Mouse (Mus musculus) lung, postnatal 10 days (tissue): Measurements from ENCODE around the gene Ndufv1.
"Not testable (repeated sequence)": the region's sequence is repeated elsewhere in the genome, so short reads cannot be mapped to it uniquely, and the experiment has no call there.

ENCODE experiments used
- DNase-seq: peaks from one replicate; pipeline ENCODE4 v3.0.0; 2021

Gene Ndufv1

GRCm38 (mm10) chr19:4012432-4013022, at the start of gene Ndufv1:
TSS of gene Ndufv1 (minus strand) at chr19:4012806.
- DNase-seq, result peak; percentile 99

DNA sequence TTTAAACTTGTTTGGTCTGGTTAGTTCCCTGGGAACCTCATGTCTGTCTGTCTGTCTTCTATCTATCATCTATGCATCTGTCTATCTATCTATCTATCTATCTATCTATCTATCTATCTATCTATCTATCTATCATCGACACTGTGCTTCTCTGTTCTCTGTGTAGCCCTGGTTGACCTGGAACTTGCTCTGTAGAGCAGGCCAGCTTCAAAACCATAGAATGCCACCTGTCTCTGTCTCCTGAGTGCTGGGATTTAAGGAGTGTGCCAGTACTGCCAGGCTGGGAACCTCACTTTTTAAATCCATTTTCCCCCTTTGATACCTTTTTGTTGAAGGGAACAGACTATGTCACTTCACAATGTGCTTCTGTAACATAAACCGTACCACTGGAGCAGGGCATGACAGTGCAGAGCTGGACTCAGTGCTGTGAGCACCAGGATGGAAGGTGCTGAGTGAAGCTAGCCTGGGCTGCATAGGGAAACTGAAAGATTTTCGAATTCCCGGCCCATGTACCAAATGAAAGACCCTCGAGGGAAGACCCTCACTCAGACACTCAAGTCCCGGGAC, 48.4 kb upstream of the Ndufv1 start:
- DNase-seq, result no peak

DNA sequence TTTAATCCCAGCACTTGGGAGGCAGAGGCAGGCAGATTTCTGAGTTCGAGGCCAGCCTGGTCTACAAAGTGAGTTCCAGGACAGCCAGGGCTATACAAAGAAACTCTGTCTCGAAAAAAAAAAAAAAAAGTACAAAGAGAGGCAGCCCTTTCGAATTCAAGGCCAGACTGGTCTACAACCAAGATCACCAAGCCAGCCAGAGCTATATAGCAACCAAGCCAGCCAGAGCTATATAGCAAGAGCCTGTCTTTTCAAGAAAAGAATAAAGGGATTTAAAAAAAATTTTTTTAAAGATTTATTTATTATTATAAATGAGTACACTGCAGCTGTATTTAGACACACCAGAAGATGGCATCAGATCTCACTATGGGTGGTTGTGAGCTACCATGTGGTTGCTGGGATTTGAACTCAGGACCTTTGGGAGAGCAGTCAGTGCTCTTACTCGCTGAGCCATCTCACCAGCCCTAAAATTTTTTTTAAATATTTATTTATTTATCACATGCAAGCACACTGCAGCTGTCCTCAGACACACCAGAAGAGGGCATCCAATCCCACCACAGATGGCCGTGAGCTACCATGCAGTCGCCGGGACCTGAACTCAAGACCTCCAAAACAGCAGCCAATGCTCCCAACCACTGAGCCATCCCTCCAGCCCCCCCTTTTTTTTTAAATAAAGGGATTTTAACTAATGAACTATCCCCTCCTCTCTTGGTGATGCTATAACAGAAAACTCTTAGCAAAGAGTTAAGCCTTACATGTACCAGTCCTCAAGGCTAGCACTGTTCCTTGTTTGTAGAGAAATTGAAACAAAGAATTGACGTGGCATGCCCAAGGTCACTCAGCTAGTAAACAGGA, 47.7 kb upstream of the Ndufv1 start:
- not testable (repeated sequence) for DNase-seq

DNA sequence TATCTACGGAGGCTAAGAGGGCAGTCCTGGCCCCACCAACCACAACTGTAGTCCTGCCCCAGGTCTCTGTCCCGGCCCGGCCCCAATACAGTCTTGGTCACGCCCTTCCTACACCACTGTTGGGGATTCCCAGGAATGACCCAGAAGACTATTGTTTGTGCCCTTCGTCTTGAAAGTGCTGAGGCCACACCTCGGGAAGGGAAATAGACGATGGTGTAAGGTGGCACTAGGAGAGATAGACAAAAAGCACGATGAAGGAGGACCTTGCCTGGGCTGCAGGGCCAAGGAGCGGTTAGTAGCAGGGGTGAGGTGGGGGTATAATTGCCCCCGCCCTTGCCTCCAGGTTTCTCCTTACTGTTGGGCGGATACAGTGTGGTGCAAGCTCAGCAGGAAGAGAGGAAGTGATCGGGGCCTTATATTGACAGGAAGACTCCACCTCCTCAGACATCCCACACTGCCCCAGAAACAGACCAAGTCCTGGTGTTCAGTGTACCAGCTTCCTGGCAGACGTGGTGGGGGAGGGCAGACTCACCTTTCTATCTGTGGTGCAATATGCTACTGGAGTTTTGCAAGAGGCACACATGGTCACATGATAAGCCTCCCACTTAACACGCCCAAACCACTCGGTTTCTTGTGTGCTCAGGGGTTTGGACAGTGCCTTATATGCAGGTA, 46.6 kb upstream of the Ndufv1 start, which contains the start of gene Gstp3:
TSS of gene Gstp3 (minus strand) at position 501 of the 672 bp plus-strand sequence.
- DNase-seq, result peak; percentile 61

DNA sequence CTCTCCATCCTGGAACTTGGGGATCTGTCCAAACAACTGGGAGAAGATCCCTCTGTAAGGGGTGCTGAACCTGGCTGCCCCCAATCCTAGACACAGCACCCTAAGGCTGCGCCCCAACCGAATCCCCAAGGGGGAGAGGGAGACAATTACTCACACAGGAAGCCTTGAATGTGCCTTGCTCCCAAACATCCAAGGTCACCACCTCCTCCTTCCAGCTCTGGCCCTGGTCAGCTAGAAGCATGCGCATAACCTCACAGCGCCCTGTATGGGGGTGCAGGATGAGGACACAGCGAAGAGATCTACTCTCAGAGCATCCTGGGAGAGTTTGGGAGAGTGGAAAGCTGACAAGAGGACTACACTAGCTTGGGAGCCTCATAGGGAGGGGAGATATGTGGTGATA, 46.0 kb upstream of the Ndufv1 start:
- DNase-seq, result no peak

DNA sequence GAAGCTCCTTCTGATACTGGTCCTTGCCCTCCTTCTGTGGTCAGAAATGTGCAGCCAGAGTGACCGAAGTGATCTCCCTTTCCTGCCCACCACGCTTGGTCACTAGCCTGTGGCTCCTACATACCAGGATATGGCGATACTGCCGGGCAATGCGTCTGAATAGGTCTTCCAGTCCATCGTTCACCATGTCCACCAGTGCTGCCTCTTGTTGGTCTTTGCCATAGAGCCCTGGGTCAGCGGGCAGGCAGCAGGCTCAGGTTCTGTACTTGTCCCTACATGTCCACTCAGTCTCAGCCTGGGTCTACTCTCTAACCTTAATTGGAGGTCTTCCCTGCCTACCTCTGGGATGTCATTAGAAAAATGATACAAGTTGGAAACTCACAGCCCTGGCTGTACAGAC, 45.4 kb upstream of the Ndufv1 start:
- no peak for DNase-seq

GRCm38 (mm10) chr19:4057389-4057788, 44.8 kb upstream of the Ndufv1 start:
- no peak for DNase-seq

- DNase-seq, result no peak
These were observed 44.1 kb upstream of the Ndufv1 start for GRCm38 (mm10) chr19:4056727-4057126.

DNA sequence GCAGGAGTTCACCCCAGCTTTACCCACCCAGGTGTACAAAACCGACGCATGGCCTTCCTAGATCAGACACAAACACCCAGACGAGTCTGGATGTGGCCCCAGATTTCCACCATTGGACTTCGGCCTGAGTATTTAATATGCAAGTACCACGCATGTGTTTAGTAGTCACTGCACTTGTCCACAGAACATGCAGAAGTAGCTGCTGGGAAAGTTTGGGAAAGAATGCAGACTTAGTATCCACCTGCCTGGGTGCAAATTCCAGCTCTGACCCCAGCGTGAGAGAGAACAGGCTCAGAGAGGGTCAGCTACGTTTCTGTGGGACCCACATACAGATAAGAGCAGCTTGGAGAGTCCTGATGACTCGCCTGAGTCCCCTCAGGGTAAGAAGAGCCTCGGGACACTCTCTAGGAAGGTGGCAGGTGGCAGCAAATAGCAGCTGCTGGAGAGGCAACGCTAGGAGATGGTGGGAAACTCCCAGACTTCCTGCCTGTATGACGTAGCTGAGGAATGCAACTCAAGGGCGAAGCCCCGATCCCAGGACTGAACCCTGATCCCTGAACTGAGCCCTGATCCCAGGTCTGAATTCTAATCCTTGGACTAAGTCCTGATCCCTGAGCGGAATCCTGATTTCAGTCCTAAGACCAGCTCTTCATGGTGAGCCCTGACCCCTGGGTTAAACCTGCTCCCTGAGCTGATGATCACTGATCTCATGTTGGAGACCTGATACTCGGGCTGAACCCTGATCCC, 43.5 kb upstream of the Ndufv1 start:
- DNase-seq, result no peak

DNA sequence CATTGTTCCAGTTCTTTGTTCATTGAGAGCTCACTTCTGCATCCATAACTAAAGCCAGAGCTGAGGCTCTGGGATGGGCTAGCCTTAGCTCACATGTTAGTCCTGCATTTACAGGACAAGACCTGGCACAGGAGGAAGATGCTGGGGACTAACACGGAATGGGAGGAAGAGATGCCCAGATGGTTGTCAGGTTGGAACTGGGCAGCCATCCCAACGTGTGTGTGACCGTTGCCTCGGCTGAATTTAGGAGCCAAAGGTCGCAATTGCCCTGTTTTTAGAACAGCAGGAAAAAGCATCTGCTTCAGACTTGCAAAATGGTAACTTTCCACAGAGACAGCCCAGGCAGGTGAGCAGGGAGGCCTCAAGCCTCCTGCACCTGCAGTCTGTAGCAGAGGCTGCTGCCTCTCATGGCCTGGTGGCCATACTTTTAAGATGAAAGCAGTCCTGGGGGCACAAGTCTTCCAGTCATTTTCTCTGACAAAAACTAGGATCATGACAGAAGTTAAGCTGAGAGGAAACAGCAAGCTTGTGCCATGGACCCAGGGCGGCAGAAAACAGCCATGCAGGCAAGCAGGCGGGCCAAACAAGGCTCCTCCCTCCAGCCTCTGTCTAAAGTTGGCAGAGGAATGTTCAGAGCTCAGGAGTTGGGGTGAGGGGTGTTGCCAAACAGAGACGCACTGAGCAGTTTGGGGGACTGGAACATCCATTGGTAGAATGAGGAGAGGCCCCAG, 42.8 kb upstream of the Ndufv1 start:
- DNase-seq, result no peak

- DNase-seq, result no peak
These were observed 42.0 kb upstream of the Ndufv1 start for GRCm38 (mm10) chr19:4054613-4055012.

DNA sequence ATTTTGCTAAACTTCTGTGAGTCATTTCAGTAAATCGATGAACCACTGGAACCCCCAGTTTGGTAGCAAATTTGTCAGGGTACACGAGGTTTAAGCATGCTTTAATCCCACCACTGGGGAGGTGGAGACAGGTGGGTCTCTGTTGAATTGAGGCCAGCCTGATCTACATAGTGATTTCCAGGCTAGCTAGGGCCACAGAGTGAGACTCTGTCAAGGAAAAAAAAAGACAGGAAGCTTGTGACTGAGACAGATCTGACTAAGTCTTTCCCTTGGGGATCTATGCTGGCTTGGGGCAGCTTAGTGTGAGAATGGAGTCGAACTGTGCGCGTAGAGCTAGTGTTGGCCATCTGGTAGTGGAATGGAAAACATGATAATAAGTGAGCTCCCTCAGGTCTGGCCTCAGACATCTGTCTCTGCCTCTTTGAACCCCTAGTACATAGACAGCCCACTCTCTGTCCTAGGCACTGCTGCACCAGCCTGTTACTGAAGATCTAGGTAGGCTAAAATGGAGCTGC, 40.0 kb upstream of the Ndufv1 start:
- DNase-seq, result no peak

DNA sequence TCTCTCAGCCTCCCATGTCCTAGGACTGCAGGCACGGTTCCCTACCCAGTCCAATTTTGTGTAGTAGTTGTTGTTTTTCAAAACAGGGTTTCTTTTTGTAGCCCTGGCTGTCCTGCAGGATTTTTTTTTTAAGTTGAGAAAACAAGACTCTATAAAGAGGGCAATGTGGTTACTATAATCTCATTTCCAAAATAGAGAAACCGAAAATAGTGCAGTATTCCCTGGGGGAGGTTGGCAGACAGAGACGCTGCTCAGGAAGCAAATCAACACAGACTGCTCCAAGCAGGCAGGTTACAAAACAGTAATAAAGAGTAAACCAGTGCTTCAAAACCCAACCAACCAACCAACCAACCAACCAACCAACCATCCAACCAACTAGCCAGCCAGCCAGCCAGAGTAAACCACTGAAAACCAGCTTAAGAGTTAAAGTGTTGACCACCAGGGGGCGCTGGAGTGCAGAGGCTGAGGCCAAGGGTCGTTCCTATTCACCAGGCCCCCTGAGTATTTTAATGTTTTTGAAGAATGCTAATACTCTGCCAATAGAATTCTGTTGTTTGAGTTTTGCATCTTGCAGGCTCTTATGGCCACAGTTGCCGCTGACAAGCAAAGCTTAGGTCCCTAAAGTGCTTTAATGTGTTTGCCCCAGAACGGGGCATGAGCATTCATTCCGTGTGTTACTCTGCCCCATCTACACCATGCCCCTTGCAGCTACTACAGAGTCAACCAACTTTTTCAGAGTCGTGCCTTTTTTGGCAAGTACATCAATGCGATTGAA, 39.3 kb upstream of the Ndufv1 start:
- DNase-seq, result peak; percentile 79

GRCm38 (mm10) chr19:4051016-4051415, 38.4 kb upstream of the Ndufv1 start:
- no peak for DNase-seq

- DNase-seq, result not testable (repeated sequence)
These were observed 36.5 kb upstream of the Ndufv1 start for GRCm38 (mm10) chr19:4049069-4049468.

DNA sequence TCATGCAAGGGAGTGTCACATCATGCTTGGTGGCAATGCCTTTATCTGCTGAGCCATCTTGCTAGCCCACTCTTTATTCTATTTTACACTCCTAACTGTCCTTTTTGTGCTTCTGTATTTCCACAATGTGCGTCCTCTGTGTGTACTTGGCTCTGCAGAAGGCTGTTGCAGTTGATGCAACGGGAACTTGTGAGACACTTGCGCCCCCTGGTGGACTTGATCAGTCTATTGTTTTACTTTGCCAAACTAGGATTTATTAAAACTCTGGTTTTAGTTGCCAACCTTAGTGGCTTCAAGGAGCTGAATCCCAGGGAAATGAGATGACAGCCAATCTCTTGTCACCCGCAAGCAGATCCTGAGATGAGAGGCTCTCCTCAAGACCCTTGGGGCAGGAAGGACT, 35.3 kb upstream of the Ndufv1 start:
- DNase-seq, result peak; percentile 89

DNA sequence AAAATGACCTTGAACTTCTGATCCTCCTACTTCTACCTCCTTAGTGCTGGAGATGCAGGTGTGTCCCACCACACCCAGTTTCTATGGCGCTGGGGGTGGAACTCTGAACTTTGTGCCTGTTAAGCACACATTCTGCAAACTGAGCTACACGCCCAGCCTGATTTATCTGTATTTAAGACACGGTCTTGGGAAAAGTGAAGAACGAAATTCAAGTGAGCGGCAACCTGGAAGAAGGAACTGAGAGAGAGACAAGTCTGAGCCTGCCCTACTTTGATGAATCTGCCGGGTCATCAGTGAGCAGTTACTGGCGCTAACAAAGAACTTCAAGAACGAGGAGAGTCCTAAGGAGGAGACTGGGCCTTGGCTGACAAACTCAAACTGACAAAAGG, 34.3 kb upstream of the Ndufv1 start:
- DNase-seq, result no peak

- peak; percentile 93 for DNase-seq
These were observed 33.6 kb upstream of the Ndufv1 start, which contains the start of gene Gstp2 for GRCm38 (mm10) chr19:4045966-4046865. TSS of gene Gstp2 (minus strand) at chr19:4046023.

DNA sequence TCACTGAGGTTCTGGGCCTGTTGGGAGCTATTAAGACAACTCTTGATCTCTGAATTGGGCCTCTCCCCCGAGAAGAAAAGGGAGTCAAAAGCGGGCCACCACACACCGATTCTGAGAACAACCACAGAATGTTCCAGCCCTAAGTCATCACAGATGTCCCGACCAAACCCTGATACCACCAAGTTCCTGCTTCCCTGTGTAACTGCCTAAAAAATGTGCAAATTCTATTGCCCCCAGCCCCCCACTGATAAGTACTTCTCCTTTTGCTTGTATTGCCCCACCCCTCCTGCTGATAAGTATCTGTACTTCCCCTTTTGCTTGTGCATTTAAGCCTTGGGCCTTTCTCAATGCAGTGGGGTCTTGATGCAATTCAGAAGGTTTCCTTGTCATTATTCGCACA, 31.5 kb upstream of the Ndufv1 start:
- not testable (repeated sequence) for DNase-seq

- DNase-seq, result peak; percentile 71
These were observed 29.5 kb upstream of the Ndufv1 start for GRCm38 (mm10) chr19:4042124-4042523.
